Mouse (Mus musculus): ENCODE measurements at regions not wholly inside any gene's neighbourhood (a gene's known extent, or its start where the extent isn't known, plus 50 kb on each side); places are given as distances from the start of the nearest gene placed in this dataset.

DNA sequence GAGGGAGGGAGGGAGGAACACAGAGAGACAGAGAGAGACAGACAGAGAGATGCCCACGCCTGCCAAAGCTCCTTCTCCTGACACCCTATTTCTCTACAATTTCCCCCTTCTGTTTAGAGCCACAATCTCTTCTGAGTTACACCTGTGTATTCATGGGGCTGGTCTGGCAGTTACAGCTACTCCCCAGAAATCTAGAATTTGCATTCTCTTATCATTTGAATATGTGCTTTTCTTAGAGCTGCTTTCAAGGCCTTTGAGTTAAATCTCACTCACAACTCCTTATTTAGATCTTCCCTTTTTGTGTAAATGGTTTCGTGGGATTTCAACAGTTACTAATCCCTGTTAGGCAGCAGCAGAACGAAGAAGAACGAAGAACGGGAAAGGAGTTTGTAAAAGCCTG, 55.0 kb upstream of the Cdkn2b start:
- no peaks in the 10 kb centered on the region for H3K27me3 ChIP-seq (ENCODE audit: control insufficient read depth, insufficient read depth, insufficient read length)
- TF ChIP-seq MYOD1 (IDR thresholded peaks at IDR 0.05; ENCODE audit: control insufficient read depth, insufficient read length, low read depth): no peak
- TF ChIP-seq CEBPB (IDR thresholded peaks at IDR 0.05; ENCODE audit: low read depth): no peak
- no peak for TF ChIP-seq MYOG (IDR thresholded peaks at IDR 0.05; ENCODE audit: control insufficient read depth, extremely low read depth, insufficient read length)
- TF ChIP-seq CTCF (IDR thresholded peaks at IDR 0.05; ENCODE audit: control insufficient read depth, insufficient read depth, insufficient read length): no peak
- TF ChIP-seq FOSL1 (IDR thresholded peaks at IDR 0.05; ENCODE audit: insufficient read depth, low read length, poor library complexity, severe bottlenecking): no peak
- TF ChIP-seq USF1 (IDR thresholded peaks at IDR 0.05; ENCODE audit: low read depth): no peak
- no peak for TF ChIP-seq MAX (IDR thresholded peaks at IDR 0.05)
- H3K79me2 ChIP-seq (ENCODE audit: control insufficient read depth, insufficient read depth): no peaks in the 10 kb centered on the region
- no peak overlapping the region for H3ac ChIP-seq (ENCODE audit: control insufficient read depth, insufficient read length, low read depth)
- no peaks in the 10 kb centered on the region for H3K36me3 ChIP-seq (ENCODE audit: control insufficient read depth, insufficient read depth)
- no peak overlapping the region for H3K4me3 ChIP-seq (ENCODE audit: insufficient read depth, poor library complexity, severe bottlenecking)
- H3K79me3 ChIP-seq (ENCODE audit: low read depth): no peaks in the 10 kb centered on the region

DNA sequence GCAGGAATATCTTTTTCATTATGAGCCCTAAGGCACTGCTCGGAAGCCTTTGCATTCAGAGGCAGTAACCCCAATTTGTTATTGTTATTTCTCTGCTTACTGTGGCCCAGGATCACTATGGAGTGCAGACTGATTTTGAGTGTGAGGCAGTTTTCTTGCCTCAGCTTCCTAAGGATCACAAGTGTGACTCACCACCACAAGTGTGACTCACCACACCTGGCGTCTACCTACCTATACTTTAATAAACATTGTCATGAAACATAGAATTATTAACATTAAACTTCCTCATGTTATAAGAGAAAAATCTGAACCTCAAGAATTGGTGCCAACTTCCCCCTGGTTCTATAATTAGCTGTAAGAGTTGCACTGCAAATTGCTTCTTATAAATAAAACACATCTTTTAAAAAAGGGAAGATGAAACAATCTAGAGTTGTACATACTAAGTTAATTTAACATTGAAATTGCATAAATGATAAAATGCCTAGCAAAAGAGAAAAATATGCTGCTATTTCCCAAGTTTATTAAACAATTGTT, 52.4 kb upstream of the Cdkn2b start:
- H3K79me3 ChIP-seq (ENCODE audit: low read depth): no peaks in the 10 kb centered on the region

DNA sequence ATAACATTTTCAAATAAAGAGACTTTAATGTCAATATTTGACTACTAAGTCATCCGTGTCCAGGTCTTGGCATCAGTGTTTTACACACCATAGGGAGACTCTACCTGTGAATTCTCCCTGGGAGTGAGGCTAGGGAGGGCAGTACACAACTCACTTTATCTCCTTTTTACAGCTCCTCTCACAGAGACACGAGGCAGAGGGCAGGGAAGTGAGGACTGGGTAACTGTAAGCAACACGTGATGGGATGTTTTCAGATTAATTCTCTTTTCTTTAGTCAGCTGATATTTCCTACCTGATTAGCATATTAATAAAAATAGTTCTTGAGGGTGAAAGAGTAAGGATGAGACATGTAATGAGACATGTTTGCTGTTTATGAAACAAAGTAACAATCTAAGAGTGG, 51.8 kb upstream of the Cdkn2b start:
- H3K4me3 ChIP-seq (ENCODE audit: insufficient read depth, poor library complexity, severe bottlenecking): no peak overlapping the region
- H3ac ChIP-seq (ENCODE audit: control insufficient read depth, insufficient read length, low read depth): no peak overlapping the region
- no peaks in the 10 kb centered on the region for H3K36me3 ChIP-seq (ENCODE audit: control insufficient read depth, insufficient read depth)
- H3K79me2 ChIP-seq (ENCODE audit: control insufficient read depth, insufficient read depth): no peaks in the 10 kb centered on the region
- no peak for TF ChIP-seq MYOD1 (IDR thresholded peaks at IDR 0.05; ENCODE audit: control insufficient read depth, insufficient read length, low read depth)
- no peak for TF ChIP-seq CTCF (IDR thresholded peaks at IDR 0.05; ENCODE audit: control insufficient read depth, insufficient read depth, insufficient read length)
- no peak for TF ChIP-seq CEBPB (IDR thresholded peaks at IDR 0.05; ENCODE audit: low read depth)
- no peak for TF ChIP-seq MAX (IDR thresholded peaks at IDR 0.05)
- TF ChIP-seq MYOG (IDR thresholded peaks at IDR 0.05; ENCODE audit: control insufficient read depth, extremely low read depth, insufficient read length): no peak
- no peak for TF ChIP-seq FOSL1 (IDR thresholded peaks at IDR 0.05; ENCODE audit: insufficient read depth, low read length, poor library complexity, severe bottlenecking)
- TF ChIP-seq USF1 (IDR thresholded peaks at IDR 0.05; ENCODE audit: low read depth): no peak
- no peaks in the 10 kb centered on the region for H3K27me3 ChIP-seq (ENCODE audit: control insufficient read depth, insufficient read depth, insufficient read length)
- H3K79me3 ChIP-seq (ENCODE audit: low read depth): no peaks in the 10 kb centered on the region

More for the DNA sequence above, 52.4 kb upstream of the Cdkn2b start:
- Histone ChIP-seq H3ac (ENCODE audit: control insufficient read depth, insufficient read length, low read depth) (no peak overlapping the region), H3K27me3 (ENCODE audit: control insufficient read depth, insufficient read depth, insufficient read length) (no peaks in the 10 kb centered on the region), H3K4me3 (ENCODE audit: insufficient read depth, poor library complexity, severe bottlenecking) (no peak overlapping the region), H3K79me2 (ENCODE audit: control insufficient read depth, insufficient read depth) (no peaks in the 10 kb centered on the region), H3K36me3 (ENCODE audit: control insufficient read depth, insufficient read depth) (no peaks in the 10 kb centered on the region)
- TF ChIP-seq MYOD1 (IDR thresholded peaks at IDR 0.05; ENCODE audit: control insufficient read depth, insufficient read length, low read depth): no peak

DNA sequence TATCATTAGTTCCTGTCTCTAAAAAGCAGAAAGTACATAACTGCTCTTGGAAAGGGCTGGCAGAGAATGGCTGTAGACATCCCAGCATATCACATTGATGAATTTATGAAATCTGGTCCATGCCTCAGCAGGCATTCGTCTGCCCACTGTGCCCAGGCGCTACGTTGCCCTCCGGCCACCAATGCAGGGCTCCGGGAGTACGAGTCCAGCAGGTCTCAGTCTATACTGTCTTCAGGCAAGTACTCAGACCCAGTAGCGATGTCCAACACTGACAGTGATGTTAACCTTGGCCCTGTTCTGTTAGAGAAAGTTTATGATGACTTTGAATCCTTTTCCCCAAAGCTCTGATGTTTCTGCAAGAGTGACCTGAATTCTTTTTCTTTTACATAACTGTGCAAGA, 50.5 kb upstream of the Cdkn2b start:
- Histone ChIP-seq H3ac (ENCODE audit: control insufficient read depth, insufficient read length, low read depth) (no peak overlapping the region), H3K4me3 (ENCODE audit: insufficient read depth, poor library complexity, severe bottlenecking) (no peak overlapping the region), H3K79me3 (ENCODE audit: low read depth) (no peaks in the 10 kb centered on the region), H3K79me2 (ENCODE audit: control insufficient read depth, insufficient read depth) (no peaks in the 10 kb centered on the region), H3K27me3 (ENCODE audit: control insufficient read depth, insufficient read depth, insufficient read length) (no peaks in the 10 kb centered on the region), H3K36me3 (ENCODE audit: control insufficient read depth, insufficient read depth) (no peaks in the 10 kb centered on the region)
- TF ChIP-seq MAX (IDR thresholded peaks at IDR 0.05) (no peak), FOSL1 (IDR thresholded peaks at IDR 0.05; ENCODE audit: insufficient read depth, low read length, poor library complexity, severe bottlenecking) (no peak), MYOG (IDR thresholded peaks at IDR 0.05; ENCODE audit: control insufficient read depth, extremely low read depth, insufficient read length) (no peak), USF1 (IDR thresholded peaks at IDR 0.05; ENCODE audit: low read depth) (no peak), MYOD1 (IDR thresholded peaks at IDR 0.05; ENCODE audit: control insufficient read depth, insufficient read length, low read depth) (no peak), CTCF (IDR thresholded peaks at IDR 0.05; ENCODE audit: control insufficient read depth, insufficient read depth, insufficient read length) (no peak), CEBPB (IDR thresholded peaks at IDR 0.05; ENCODE audit: low read depth) (no peak)

All from C2C12 (cell line).